Mouse (Mus musculus) gastrocnemius, adult 2 months (tissue): ENCODE data around the gene Pskh1. TPM values are rescaled to one million over a fixed set of nuclear protein-coding genes. Genes with fewer than 3 reads are reported as not detected.

Experiments used
- DNase-seq: peaks from one replicate; pipeline ENCODE4 v3.0.0; 2022
- H3K27ac ChIP-seq: fragments of 200-600 bp; 2 replicates; pipeline ENCODE4 v1.8.1; 2022; ENCODE audit warnings: mild to moderate bottlenecking
- H3K4me3 ChIP-seq: fragments of 200-600 bp; 2 replicates; pipeline ENCODE4 v1.8.1; 2022; ENCODE audit warnings: mild to moderate bottlenecking, moderate library complexity
- CTCF ChIP-seq: fragments of 200-600 bp; IDR thresholded peaks from 2 replicates; pipeline ENCODE4 v1.8.1; 2022; ENCODE audit warnings: antibody characterized with exemption, mild to moderate bottlenecking, moderate library complexity
- intact Hi-C: fragments of 180-260 bp; cut with DNase I; formaldehyde crosslinking; loops from one replicate; pipeline ENCODE4 v1.15.1; 2025
- total RNA-seq, 2 experiments: library from RNA; stranded (reverse); gene quantifications; 2 replicates each; pipeline ENCODE4 v1.2.3; 2021

Pskh1 gene
- total RNA-seq, 2 experiments from 2014 or later, result 11.3 to 12.8 TPM

- TF ChIP-seq CTCF, result no peak
- intact Hi-C loops, result no loop called here
- no peak for DNase-seq
- Histone ChIP-seq H3K4me3 (peak overlapping the region; percentile 95), H3K27ac (peak overlapping the region; percentile 94)
Observed at GRCm38 (mm10) chr8:105859314-105859713, 40.9 kb upstream of the Pskh1 start.

- no peak for TF ChIP-seq CTCF
- peak; percentile 97 for DNase-seq
- Histone ChIP-seq H3K4me3 (peak within 1 kb of the TSS; percentile 95), H3K27ac (peak within 1 kb of the TSS; percentile 94)
- intact Hi-C loops, result no loop called here
Observed at GRCm38 (mm10) chr8:105860143-105860981, 39.9 kb upstream of the Pskh1 start, which contains the start of gene Nutf2. Gene Nutf2, plus strand, starts transcription at chr8:105860580.

GRCm38 (mm10) chr8:105861951-105862350 is 38.3 kb upstream of the Pskh1 start:
- peak; percentile 15 for DNase-seq
- peak overlapping the region; percentile 95 for H3K4me3 ChIP-seq
- peak; percentile 26; the same call in 1 of the 2 replicates for TF ChIP-seq CTCF
- intact Hi-C loops, result no loop called here
- H3K27ac ChIP-seq, result peak overlapping the region; percentile 94

- no peak for DNase-seq
Observed at GRCm38 (mm10) chr8:105866364-105867029, 33.7 kb upstream of the Pskh1 start.

GRCm38 (mm10) chr8:105874301-105874700 is 25.9 kb upstream of the Pskh1 start:
- TF ChIP-seq CTCF, result no peak
- Histone ChIP-seq H3K4me3 (peak overlapping the region; percentile 65), H3K27ac (peak overlapping the region; percentile 92)
- DNase-seq, result peak; percentile 70
- intact Hi-C loops, result no loop called here

More at GRCm38 (mm10) chr8:105866364-105867029, 33.7 kb upstream of the Pskh1 start:
- peak; percentile 27; the same call in 1 of the 2 replicates for TF ChIP-seq CTCF
- no peak overlapping the region for H3K4me3 ChIP-seq
- intact Hi-C loops, result no loop called here
- peak overlapping the region; percentile 0; the same call in 1 of the 2 replicates for H3K27ac ChIP-seq

- Histone ChIP-seq H3K4me3 (peak within 1 kb of the TSS; percentile 74), H3K27ac (peak within 1 kb of the TSS; percentile 94)
- intact Hi-C loops, result no loop called here
- DNase-seq, result peak; percentile 89
- no peak for TF ChIP-seq CTCF
Observed at GRCm38 (mm10) chr8:105880754-105881520, 19.3 kb upstream of the Pskh1 start, which contains the start of gene Edc4. Gene Edc4, plus strand, starts transcription at chr8:105880881.

- Histone ChIP-seq H3K27ac (peak overlapping the region; percentile 73), H3K4me3 (no peak overlapping the region)
- DNase-seq, result no peak
- no peak for TF ChIP-seq CTCF
- intact Hi-C loops, result loop anchor here (5.0 kb wide), 1 partner anchor 42 kb away; the partner anchor contains the start of gene Ctrl
Observed at GRCm38 (mm10) chr8:105889756-105890465, 10.3 kb upstream of the Pskh1 start.

- peak; percentile 72 for DNase-seq
- TF ChIP-seq CTCF, result no peak
- peak overlapping the region; percentile 73 for H3K27ac ChIP-seq
- no peak overlapping the region for H3K4me3 ChIP-seq
- intact Hi-C loops, result loop anchor here (5.0 kb wide), 1 partner anchor 41 kb away; the partner anchor contains the start of gene Ctrl
Observed at GRCm38 (mm10) chr8:105890870-105891269, 9.4 kb upstream of the Pskh1 start.

GRCm38 (mm10) chr8:105892432-105892831 is 7.8 kb upstream of the Pskh1 start:
- intact Hi-C loops, result loop anchor here (5.0 kb wide), 1 partner anchor 40 kb away; the partner anchor contains the start of gene Ctrl
- peak; percentile 57 for TF ChIP-seq CTCF

GRCm38 (mm10) chr8:105893339-105893738 is 6.9 kb upstream of the Pskh1 start, which contains the start of gene Nrn1l:
Gene Nrn1l, plus strand, starts transcription at chr8:105893567.
- DNase-seq, result peak; percentile 83
- peak within 1 kb of the TSS; percentile 56 for H3K27ac ChIP-seq
- no peak for TF ChIP-seq CTCF
- intact Hi-C loops, result loop anchor here (5.0 kb wide), 1 partner anchor 39 kb away; the partner anchor contains the start of gene Ctrl
- no peak within 1 kb of the TSS for H3K4me3 ChIP-seq

More at GRCm38 (mm10) chr8:105892432-105892831, 7.8 kb upstream of the Pskh1 start:
- DNase-seq, result peak; percentile 24
- no peak overlapping the region for H3K4me3 ChIP-seq
- H3K27ac ChIP-seq, result no peak overlapping the region

- no peak for TF ChIP-seq CTCF
- intact Hi-C loops, result no loop called here
- Histone ChIP-seq H3K27ac (peak overlapping the region; percentile 58), H3K4me3 (no peak overlapping the region)
- no peak for DNase-seq
Observed at GRCm38 (mm10) chr8:105897801-105898480, 2.3 kb upstream of the Pskh1 start.
